Mouse (Mus musculus) E14TG2a.4 (cell line): ENCODE results near the gene Ap2a2.

Experiments
- H3K27me3 ChIP-seq: 2 replicates; pipeline ENCODE4 v1.6.1; 2014; ENCODE audit warnings: low read length, control low read depth; ENCODE audit not compliant: insufficient read depth
- H3K36me3 ChIP-seq: 2 replicates; pipeline ENCODE4 v1.6.1; 2014; ENCODE audit warnings: low read length, control low read depth; ENCODE audit not compliant: insufficient read depth
- H3K4me1 ChIP-seq: replicated peaks from 2 replicates; pipeline ENCODE4 v1.6.1; 2014; ENCODE audit warnings: low read depth, low read length, control low read depth
- H3K4me3 ChIP-seq: replicated peaks from 2 replicates; pipeline ENCODE4 v1.5.1; 2014; ENCODE audit warnings: mild to moderate bottlenecking, low read length
- H3K9me3 ChIP-seq: 2 replicates; pipeline ENCODE4 v1.6.1; 2014; ENCODE audit warnings: low read length, control low read depth
- CTCF ChIP-seq: conservative IDR thresholded peaks from 2 replicates; pipeline ENCODE4 v1.5.1; 2014; ENCODE audit warnings: low read length
- NANOG ChIP-seq: IDR thresholded peaks from 2 replicates; pipeline ENCODE4 v1.6.1; 2014; ENCODE audit warnings: borderline replicate concordance, low read length, mixed read lengths
- POU5F1 ChIP-seq: IDR thresholded peaks from 2 replicates; pipeline ENCODE4 v1.6.1; 2014; ENCODE audit warnings: low read length, borderline replicate concordance

The Ap2a2 gene

DNA sequence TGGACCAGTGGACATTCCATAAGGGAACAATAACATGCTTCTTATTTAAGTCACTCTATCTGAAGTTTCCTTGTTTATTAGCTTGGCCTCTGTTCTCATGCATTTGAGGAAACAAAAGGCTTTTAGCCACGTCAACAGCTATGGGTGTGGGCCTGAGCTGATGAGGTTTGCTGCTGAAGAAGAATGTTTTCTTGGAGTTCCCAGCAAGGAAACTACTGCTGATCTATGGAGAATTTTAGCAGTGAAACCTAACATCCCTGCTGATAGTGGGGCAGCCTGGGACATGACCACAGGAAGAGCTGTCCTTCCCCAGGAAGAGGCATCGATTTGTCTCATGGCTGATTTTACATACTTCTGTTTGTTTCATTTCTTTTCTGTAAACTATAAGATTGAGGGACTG lies 11.5 kb upstream of the Ap2a2 start:
- H3K4me1 ChIP-seq: no peaks in the 10 kb centered on the region
- peaks cover 3% of the 10 kb centered on the region; the same call in 1 of the 2 replicates for H3K27me3 ChIP-seq
- TF ChIP-seq POU5F1 (no peak), NANOG (no peak), CTCF (no peak)
- no peaks in the 10 kb centered on the region for H3K9me3 ChIP-seq
- no peaks in the 10 kb centered on the region for H3K36me3 ChIP-seq
- no peak overlapping the region for H3K4me3 ChIP-seq

GRCm38 (mm10) chr7:141558329-141558776 lies 3.6 kb upstream of the Ap2a2 start:
- no peak for TF ChIP-seq POU5F1
- TF ChIP-seq CTCF: no peak
- TF ChIP-seq NANOG: no peak
- Histone ChIP-seq H3K9me3 (no peaks in the 10 kb centered on the region), H3K27me3 (peaks cover 9% of the 10 kb centered on the region; the same call in 1 of the 2 replicates), H3K4me1 (peaks cover 16% of the 10 kb centered on the region), H3K4me3 (no peak overlapping the region), H3K36me3 (no peaks in the 10 kb centered on the region)

GRCm38 (mm10) chr7:141558946-141559345 lies 3.0 kb upstream of the Ap2a2 start:
- TF ChIP-seq NANOG (no peak), POU5F1 (no peak), CTCF (no peak)
- H3K4me3 ChIP-seq: no peak overlapping the region

DNA sequence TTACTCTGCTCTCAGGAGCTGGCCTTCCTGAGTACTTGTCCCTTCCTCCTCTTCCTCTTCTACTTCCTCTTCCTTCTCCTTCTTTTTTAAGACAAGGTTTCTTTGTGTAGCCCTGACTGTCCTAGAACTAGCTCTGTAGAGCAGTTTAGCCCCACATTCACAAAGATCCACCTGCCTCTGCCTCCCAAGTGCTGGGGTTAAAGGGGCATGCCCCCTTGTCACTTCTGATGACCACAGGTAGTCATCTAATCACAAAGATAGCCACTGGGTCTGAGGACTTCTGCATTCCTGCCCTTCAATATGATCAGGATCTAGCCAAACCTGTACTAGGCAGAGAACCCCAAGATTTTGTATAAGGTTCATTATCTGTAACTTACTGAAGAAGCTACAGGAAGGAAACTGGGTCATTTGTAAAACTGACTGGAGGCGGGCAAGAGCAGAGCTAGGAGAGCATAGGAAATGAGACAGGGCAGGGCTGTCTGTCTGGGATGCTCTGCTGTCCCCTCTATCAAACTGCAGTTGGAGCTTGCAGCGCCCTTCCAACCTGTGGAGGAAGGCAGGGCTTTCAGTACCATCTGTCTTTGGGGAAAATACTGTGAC lies 2.1 kb upstream of the Ap2a2 start:
- Histone ChIP-seq H3K9me3 (no peaks in the 10 kb centered on the region), H3K4me3 (no peak overlapping the region), H3K36me3 (peaks cover 9% of the 10 kb centered on the region), H3K4me1 (peaks cover 30% of the 10 kb centered on the region), H3K27me3 (peaks cover 9% of the 10 kb centered on the region; the same call in 1 of the 2 replicates)
- no peak for TF ChIP-seq CTCF
- no peak for TF ChIP-seq NANOG
- TF ChIP-seq POU5F1: no peak

More at GRCm38 (mm10) chr7:141558946-141559345, 3.0 kb upstream of the Ap2a2 start:
- H3K36me3 ChIP-seq: peaks cover under 1% of the 10 kb centered on the region; the same call in 1 of the 2 replicates
- peaks cover 9% of the 10 kb centered on the region; the same call in 1 of the 2 replicates for H3K27me3 ChIP-seq
- peaks cover 21% of the 10 kb centered on the region for H3K4me1 ChIP-seq
- H3K9me3 ChIP-seq: no peaks in the 10 kb centered on the region

GRCm38 (mm10) chr7:141560471-141560870 lies 1.5 kb upstream of the Ap2a2 start:
- no peak for TF ChIP-seq POU5F1
- TF ChIP-seq CTCF: no peak
- no peak for TF ChIP-seq NANOG
- H3K4me1 ChIP-seq: peaks cover 35% of the 10 kb centered on the region
- no peaks in the 10 kb centered on the region for H3K9me3 ChIP-seq
- no peak overlapping the region for H3K4me3 ChIP-seq
- peaks cover 12% of the 10 kb centered on the region for H3K36me3 ChIP-seq
- peaks cover 9% of the 10 kb centered on the region; the same call in 1 of the 2 replicates for H3K27me3 ChIP-seq

DNA sequence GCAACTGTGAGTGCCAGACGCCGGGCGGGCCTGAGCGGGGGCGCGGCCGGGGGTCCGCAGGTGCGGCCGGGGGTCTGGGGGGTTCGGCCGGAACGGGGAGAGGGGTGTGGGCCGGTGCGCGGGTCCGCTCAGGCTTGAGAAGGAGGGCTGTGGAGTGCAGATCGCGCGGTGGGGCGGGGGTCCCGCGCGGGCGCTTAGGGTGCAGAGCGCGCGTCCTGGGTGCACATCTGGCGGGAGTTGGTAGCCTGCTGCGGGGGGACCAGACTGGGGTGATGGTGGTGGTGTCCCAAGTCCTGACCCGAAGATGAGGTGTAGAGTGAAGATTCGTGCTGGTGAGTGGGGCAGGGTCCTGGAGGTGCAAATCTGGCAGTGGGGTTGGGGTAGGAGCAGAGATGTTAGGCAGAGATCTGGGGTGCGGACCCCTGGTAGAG lies 463 bp downstream of the Ap2a2 start:
- peak overlapping the region; percentile 95 for H3K4me3 ChIP-seq
- peaks cover 50% of the 10 kb centered on the region for H3K4me1 ChIP-seq
- H3K9me3 ChIP-seq: no peaks in the 10 kb centered on the region
- H3K36me3 ChIP-seq: peaks cover 25% of the 10 kb centered on the region
- TF ChIP-seq POU5F1 (no peak), CTCF (no peak), NANOG (no peak)
- peaks cover 3% of the 10 kb centered on the region; the same call in 1 of the 2 replicates for H3K27me3 ChIP-seq

GRCm38 (mm10) chr7:141562852-141563427 lies 967 bp downstream of the Ap2a2 start:
- TF ChIP-seq NANOG (no peak), POU5F1 (no peak)

GRCm38 (mm10) chr7:141564561-141564960 lies 2.6 kb downstream of the Ap2a2 start:
- Histone ChIP-seq H3K4me3 (no peak overlapping the region), H3K4me1 (peaks cover 67% of the 10 kb centered on the region), H3K36me3 (peaks cover 25% of the 10 kb centered on the region), H3K27me3 (peaks cover 3% of the 10 kb centered on the region; the same call in 1 of the 2 replicates), H3K9me3 (no peaks in the 10 kb centered on the region)
- TF ChIP-seq NANOG: no peak
- TF ChIP-seq POU5F1: no peak
- no peak for TF ChIP-seq CTCF

More at GRCm38 (mm10) chr7:141562852-141563427, 967 bp downstream of the Ap2a2 start:
- Histone ChIP-seq H3K9me3 (no peaks in the 10 kb centered on the region), H3K36me3 (peaks cover 25% of the 10 kb centered on the region), H3K4me1 (peaks cover 52% of the 10 kb centered on the region), H3K27me3 (peaks cover 3% of the 10 kb centered on the region; the same call in 1 of the 2 replicates), H3K4me3 (peak overlapping the region; percentile 95)
